Mouse (Mus musculus) liver, adult 2 months (tissue): ENCODE data around the gene Cpne6.

Experiments used
- CTCF ChIP-seq: fragments of 200-500 bp; IDR thresholded peaks from 2 replicates; pipeline ENCODE4 v1.5.1; 2011; ENCODE audit warnings: low read depth, low read length, control low read depth
- POLR2A ChIP-seq: fragments of 200-500 bp; IDR thresholded peaks from 2 replicates; pipeline ENCODE4 v1.6.1; 2011; ENCODE audit warnings: low read length, control low read depth; ENCODE audit not compliant: insufficient read depth; ENCODE audit errors: extremely low read depth

GRCm38 (mm10) chr14:55558740-55559448, 48.6 kb downstream of the Cpne6 start:
- no peak for TF ChIP-seq CTCF
- TF ChIP-seq POLR2A: no peak
